Mouse (Mus musculus): ENCODE results near the gene Acads. TPM values are rescaled to one million over a fixed set of nuclear protein-coding genes. Genes with fewer than 3 reads are reported as not detected.
A peak's percentile ranks its signal among the peaks of the same experiment; 100 is the strongest.

Acads gene
- total RNA-seq, 2 experiments from 2014 or later: 156 to 220 TPM

GRCm38 (mm10) chr5:115071096-115071901, 47.8 kb downstream of the Acads start:
- peak; percentile 60 to 77 for DNase-seq

- DNase-seq: no peak
Observed at GRCm38 (mm10) chr5:115070457-115070856, 48.7 kb downstream of the Acads start.

GRCm38 (mm10) chr5:115069611-115070010, 49.5 kb downstream of the Acads start:
- DNase-seq: no peak

GRCm38 (mm10) chr5:115068671-115069421, 50.3 kb downstream of the Acads start:
- no peak for DNase-seq

GRCm38 (mm10) chr5:115066245-115066644, 52.9 kb downstream of the Acads start:
- DNase-seq: no peak

- DNase-seq: peak; percentile 46 to 53
Observed at GRCm38 (mm10) chr5:115063391-115063790, 55.8 kb downstream of the Acads start.

- peak; percentile 20 to 35 for DNase-seq
Observed at GRCm38 (mm10) chr5:115062566-115062965, 56.6 kb downstream of the Acads start.

- DNase-seq: no peak
Observed at GRCm38 (mm10) chr5:115060977-115061376, 58.2 kb downstream of the Acads start.

Other genes starting within 250 kb of the Acads start
- gene Oasl2, start 222.4 kb downstream of the Acads start, total RNA-seq (2021): 10 to 100 TPM; 14.9 to 17.2 TPM
- gene Oasl1, start 196.1 kb downstream of the Acads start, total RNA-seq (2021): 1 to 10 TPM; 1.8 to 2.4 TPM
- gene 2210016L21Rik, start 177.2 kb downstream of the Acads start, total RNA-seq (2021): 10 to 100 TPM; 41.4 to 45.7 TPM
- gene Hnf1a, start 148.3 kb downstream of the Acads start, total RNA-seq (2021): under 1 TPM in 1 of 2 experiments, not detected in 1; 0.10 TPM
- 10 to 100 TPM; 52.0 to 54.1 TPM for gene Sppl3, start 108.2 kb downstream of the Acads start, total RNA-seq (2021)
- not detected for gene Gm10401, start 21.1 kb downstream of the Acads start, total RNA-seq (2021)
- 10 to 100 TPM; 38.9 to 45.3 TPM for gene Unc119b, start 15.6 kb upstream of the Acads start, total RNA-seq (2021)
- 100 to 1,000 TPM; 184 to 197 TPM for gene Mlec, start 38.8 kb upstream of the Acads start, total RNA-seq (2021)
- gene Cabp1, start 75.0 kb upstream of the Acads start, total RNA-seq (2021): 10 to 100 TPM; 34.8 to 42.3 TPM
- 10 to 100 TPM; 76.3 to 85.9 TPM for gene Pop5, start 116.5 kb upstream of the Acads start, total RNA-seq (2021)
- 100 to 1,000 TPM; 232 to 275 TPM for gene Rnf10, start 153.6 kb upstream of the Acads start, total RNA-seq (2021)
- gene Coq5, start 160.3 kb upstream of the Acads start, total RNA-seq (2021): 10 to 100 TPM; 54.2 to 61.9 TPM
- gene Dynll1, start 181.7 kb upstream of the Acads start, total RNA-seq (2021): 100 to 1,000 TPM; 211 to 322 TPM
- gene Srsf9, start 207.8 kb upstream of the Acads start, total RNA-seq (2021): 10 to 100 TPM; 73.7 to 77.0 TPM
- gene Gatc, start 221.8 kb upstream of the Acads start, total RNA-seq (2021): 10 to 100 TPM; 17.7 to 21.7 TPM
- 10 to 100 TPM; 32.4 to 47.5 TPM for gene Triap1, start 221.9 kb upstream of the Acads start, total RNA-seq (2021)
- 1,000 to 10,000 TPM; 1,319 to 1,418 TPM for gene Cox6a1, start 229.6 kb upstream of the Acads start, total RNA-seq (2021)